Mouse (Mus musculus) C2C12 (cell line): Measurements from ENCODE around the gene Tnfrsf14. TPM values are rescaled to one million over a fixed set of nuclear protein-coding genes. Genes with fewer than 3 reads are reported as not detected.
A peak's percentile ranks its signal among the peaks of the same experiment; 100 is the strongest.

Experiments
- H3K27me3 ChIP-seq: one replicate; pipeline ENCODE4 v1.6.1; 2011; ENCODE audit not compliant: control insufficient read depth, insufficient read depth, insufficient read length
- H3K36me3 ChIP-seq: one replicate; pipeline ENCODE4 v1.6.1; 2011; ENCODE audit not compliant: control insufficient read depth, insufficient read depth
- H3K4me3 ChIP-seq: one replicate; pipeline ENCODE4 v1.5.1; 2011; ENCODE audit warnings: mild to moderate bottlenecking, control low read depth; ENCODE audit not compliant: poor library complexity, insufficient read depth, severe bottlenecking
- H3K79me2 ChIP-seq: one replicate; pipeline ENCODE4 v1.6.1; 2011; ENCODE audit not compliant: control insufficient read depth, insufficient read depth
- H3K79me3 ChIP-seq: one replicate; pipeline ENCODE4 v1.6.1; 2011; ENCODE audit warnings: low read depth, control low read depth
- H3ac ChIP-seq: one replicate; pipeline ENCODE3; 2011; ENCODE audit warnings: low read depth; ENCODE audit not compliant: control insufficient read depth, insufficient read length
- CEBPB ChIP-seq: IDR thresholded peaks from one replicate; pipeline ENCODE4 v1.6.1; 2011; ENCODE audit warnings: low read depth, mild to moderate bottlenecking, control low read depth, moderate library complexity
- CTCF ChIP-seq: IDR thresholded peaks from one replicate; pipeline ENCODE4 v1.5.1; 2011; ENCODE audit not compliant: control insufficient read depth, insufficient read depth, insufficient read length
- FOSL1 ChIP-seq: IDR thresholded peaks from one replicate; pipeline ENCODE4 v1.8.0; 2011; ENCODE audit warnings: mild to moderate bottlenecking, low read length; ENCODE audit not compliant: poor library complexity, insufficient read depth, severe bottlenecking
- MAX ChIP-seq: IDR thresholded peaks from one replicate; pipeline ENCODE4 v1.6.1; 2011; ENCODE audit warnings: mild to moderate bottlenecking, control low read depth
- MYOD1 ChIP-seq: IDR thresholded peaks from one replicate; pipeline ENCODE4 v1.6.1; 2011; ENCODE audit warnings: low read depth; ENCODE audit not compliant: control insufficient read depth, insufficient read length
- MYOG ChIP-seq: IDR thresholded peaks from one replicate; pipeline ENCODE4 v1.6.1; 2011; ENCODE audit not compliant: control insufficient read depth, insufficient read length; ENCODE audit errors: extremely low read depth
- USF1 ChIP-seq: IDR thresholded peaks from one replicate; pipeline ENCODE4 v1.6.1; 2011; ENCODE audit warnings: low read depth, mild to moderate bottlenecking, control low read depth, moderate library complexity
- polyA plus RNA-seq: library from polyadenylated mRNA; unstranded; fragments of >200 nt; fragmentation: generic; extraction: Trizol; gene quantifications from one replicate; pipeline ENCODE4 v1.2.1, GENCODE M21; 2012; ENCODE audit warnings: missing spikeins

The Tnfrsf14 gene
- polyA plus RNA-seq, 1 experiment: 0.02 TPM

DNA sequence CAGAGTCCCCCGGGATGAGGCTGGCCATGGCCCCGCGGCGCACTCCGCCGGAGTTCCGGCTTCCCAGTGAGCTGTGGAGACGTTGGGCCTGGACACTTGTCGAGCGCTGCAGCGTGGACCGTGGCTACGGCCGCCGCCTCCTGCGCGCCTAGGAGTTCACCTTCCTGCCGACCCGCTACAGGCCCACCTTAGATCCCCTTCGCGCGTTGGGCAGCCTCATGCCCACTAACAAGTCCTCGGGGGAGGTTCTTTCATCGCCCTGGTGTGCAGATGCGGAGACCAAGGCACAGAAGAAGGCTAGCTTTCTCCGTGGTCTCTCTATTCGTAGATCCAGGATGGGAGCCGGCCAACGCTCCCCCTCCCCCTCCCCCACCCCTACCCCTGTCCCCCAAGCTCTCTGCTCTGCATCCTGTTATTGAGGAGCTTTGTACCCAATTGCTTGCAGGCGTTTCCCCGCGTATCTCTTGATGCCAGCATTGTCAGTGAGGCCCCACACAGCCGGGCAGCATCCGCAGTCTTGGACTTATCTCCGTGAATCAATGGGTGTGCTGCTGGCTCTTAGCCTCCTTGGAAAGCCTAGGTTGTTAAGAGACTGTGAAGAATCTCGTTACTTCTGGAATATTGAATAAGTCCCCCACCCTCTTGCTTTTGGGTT, 36.3 kb upstream of the Tnfrsf14 start:
- Histone ChIP-seq H3K27me3 (peaks cover 33% of the 10 kb centered on the region), H3K79me2 (peaks cover 54% of the 10 kb centered on the region), H3K4me3 (peak overlapping the region; percentile 61), H3K79me3 (peaks cover 32% of the 10 kb centered on the region), H3ac (peak overlapping the region; percentile 95), H3K36me3 (peaks cover 17% of the 10 kb centered on the region)
- TF ChIP-seq FOSL1 (no peak), CTCF (no peak), MYOD1 (no peak), MAX (no peak), MYOG (no peak), CEBPB (no peak), USF1 (no peak)

DNA sequence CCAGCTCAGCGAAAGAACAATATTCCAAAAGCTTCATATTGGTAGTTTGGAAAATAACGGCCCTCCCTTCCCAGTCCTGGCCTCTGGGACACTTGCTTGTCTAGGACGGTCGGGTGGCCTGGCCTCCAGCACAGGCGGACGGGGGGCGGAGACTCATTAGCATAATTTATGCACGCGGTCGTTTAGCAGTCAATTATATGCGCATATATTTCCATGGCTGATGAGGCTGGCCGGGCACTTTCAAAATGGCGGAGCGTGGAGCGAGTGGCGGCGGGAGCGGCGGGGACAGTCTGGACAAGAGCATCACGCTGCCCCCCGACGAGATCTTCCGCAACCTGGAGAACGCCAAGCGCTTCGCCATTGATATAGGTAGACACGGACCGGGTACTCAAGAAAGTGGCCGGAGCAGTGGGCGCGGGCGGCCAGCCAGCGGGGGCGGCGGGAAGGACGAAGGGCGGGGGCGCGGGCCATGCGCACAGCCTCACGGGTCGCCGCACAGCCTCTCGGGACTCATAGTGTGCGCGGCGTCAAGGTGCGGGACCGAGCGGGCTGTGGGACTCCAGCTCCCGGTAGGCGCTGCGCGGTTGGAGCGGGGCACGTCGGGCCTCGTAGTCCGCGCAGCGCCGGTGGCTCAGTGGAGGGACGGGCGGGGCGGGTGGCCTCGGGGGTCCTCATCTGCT, 35.7 kb upstream of the Tnfrsf14 start, which contains the start of gene Pank4:
Pank4 (plus strand) TSS at position 223 of the 680 bp plus-strand sequence.
- TF ChIP-seq CEBPB: no peak
- TF ChIP-seq MAX: no peak
- no peak for TF ChIP-seq FOSL1
- no peak for TF ChIP-seq MYOD1
- TF ChIP-seq MYOG: no peak
- Histone ChIP-seq H3ac (peak within 1 kb of the TSS; percentile 95), H3K79me2 (peaks cover 48% of the 10 kb centered on the region), H3K36me3 (peaks cover 11% of the 10 kb centered on the region), H3K79me3 (peaks cover 32% of the 10 kb centered on the region), H3K27me3 (peaks cover 40% of the 10 kb centered on the region), H3K4me3 (peak within 1 kb of the TSS; percentile 61)

DNA sequence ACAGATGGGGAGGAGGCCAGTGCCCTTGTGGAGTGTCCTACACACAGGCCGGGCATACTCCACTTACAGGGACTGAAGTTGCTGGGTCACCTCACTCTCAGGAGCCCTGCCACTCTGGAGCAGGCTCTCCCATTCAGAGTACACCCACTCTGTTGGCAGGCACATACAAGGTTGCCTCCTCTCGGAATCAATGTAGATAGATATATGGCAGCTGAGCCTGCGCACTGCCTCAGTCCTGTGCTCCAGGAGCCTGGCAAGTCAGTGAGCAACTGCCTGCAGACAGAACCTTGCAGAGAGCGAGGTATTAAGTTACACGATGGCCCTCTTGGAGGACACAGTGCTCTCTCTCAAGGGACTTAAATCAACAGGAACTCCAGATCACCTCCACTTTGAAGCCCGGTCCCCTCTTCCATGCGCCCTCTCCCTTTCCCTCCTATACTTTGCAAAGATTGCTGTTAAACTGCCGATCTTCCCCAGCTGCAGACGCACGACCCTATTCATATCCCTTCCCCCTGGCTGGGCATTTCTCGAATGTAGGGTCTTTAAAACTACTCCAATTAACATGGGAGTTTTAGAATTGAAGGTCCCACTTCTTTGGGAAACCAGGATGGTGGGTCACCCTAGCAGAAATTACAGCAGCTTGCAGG, 35.0 kb upstream of the Tnfrsf14 start:
- no peak overlapping the region for H3K4me3 ChIP-seq
- H3K27me3 ChIP-seq: peaks cover 47% of the 10 kb centered on the region
- H3ac ChIP-seq: no peak overlapping the region
- H3K79me2 ChIP-seq: peaks cover 41% of the 10 kb centered on the region
- TF ChIP-seq USF1 (no peak), CEBPB (no peak), CTCF (no peak), MAX (no peak), MYOG (no peak), MYOD1 (no peak), FOSL1 (no peak)
- peaks cover 32% of the 10 kb centered on the region for H3K79me3 ChIP-seq
- peaks cover 9% of the 10 kb centered on the region for H3K36me3 ChIP-seq

DNA sequence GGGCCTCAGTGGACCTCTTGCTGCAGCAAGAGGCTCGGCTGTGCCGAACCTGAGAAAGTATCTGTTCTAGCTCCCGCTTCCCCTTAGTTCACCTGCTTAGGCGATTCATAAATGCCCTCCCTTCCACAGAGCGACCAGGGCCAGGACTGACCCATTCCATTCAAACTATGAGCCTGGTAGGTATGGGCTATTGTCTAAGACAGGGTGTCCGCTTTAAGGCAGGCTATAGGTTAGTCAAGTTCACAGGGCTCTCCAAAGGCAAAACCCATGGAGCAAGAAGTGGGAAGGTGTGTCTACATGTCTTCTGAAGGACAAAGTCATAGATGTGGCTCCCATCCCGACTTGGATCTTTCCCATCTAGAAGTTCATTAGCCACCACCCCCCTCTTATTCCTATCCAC, 34.3 kb upstream of the Tnfrsf14 start:
- Histone ChIP-seq H3K79me3 (peaks cover 29% of the 10 kb centered on the region), H3K4me3 (no peak overlapping the region), H3K79me2 (peaks cover 35% of the 10 kb centered on the region), H3K27me3 (peaks cover 53% of the 10 kb centered on the region), H3ac (no peak overlapping the region), H3K36me3 (peaks cover 9% of the 10 kb centered on the region)
- TF ChIP-seq FOSL1 (no peak), USF1 (no peak), MAX (no peak), MYOD1 (no peak), MYOG (no peak), CEBPB (no peak), CTCF (no peak)

DNA sequence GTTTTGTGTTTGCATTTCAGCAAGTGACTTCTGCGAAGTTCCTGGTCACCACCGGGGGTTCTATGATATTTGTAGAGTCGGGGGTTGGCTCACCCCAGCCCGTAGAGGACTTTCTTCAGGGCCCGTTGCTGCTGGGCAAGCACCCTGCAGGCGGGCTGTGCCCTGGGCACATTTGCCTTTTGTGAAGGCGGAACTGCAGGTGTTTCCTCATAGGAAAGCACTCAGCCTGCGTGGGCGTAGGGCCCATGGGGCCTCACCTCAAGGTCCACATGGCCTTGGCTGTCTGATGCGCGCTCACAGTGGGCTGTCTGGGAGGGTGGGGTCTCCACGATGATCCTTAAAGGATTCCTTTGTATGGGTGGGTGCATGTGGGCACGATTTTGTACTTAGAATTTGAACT, 33.5 kb upstream of the Tnfrsf14 start:
- peaks cover 27% of the 10 kb centered on the region for H3K79me2 ChIP-seq
- peaks cover 23% of the 10 kb centered on the region for H3K79me3 ChIP-seq
- TF ChIP-seq MYOD1 (no peak), USF1 (no peak), FOSL1 (no peak), MAX (no peak), MYOG (no peak), CEBPB (no peak), CTCF (no peak)
- no peak overlapping the region for H3ac ChIP-seq
- H3K4me3 ChIP-seq: no peak overlapping the region
- H3K27me3 ChIP-seq: peaks cover 61% of the 10 kb centered on the region
- H3K36me3 ChIP-seq: peaks cover 9% of the 10 kb centered on the region
